Mouse (Mus musculus) layer of hippocampus, postnatal 14 days (tissue): ENCODE measurements at regions not wholly inside any gene's neighbourhood (a gene's known extent, or its start where the extent isn't known, plus 50 kb on each side); places are given as distances from the start of the nearest gene placed in this dataset.

ENCODE experiments used
- DNase-seq, 2 experiments: peaks; one replicate each; pipeline ENCODE4 v3.0.0; 2021 to 2022; ENCODE audit warnings: low spot score in 2 of 2, mixed read lengths in 1 of 2

DNA sequence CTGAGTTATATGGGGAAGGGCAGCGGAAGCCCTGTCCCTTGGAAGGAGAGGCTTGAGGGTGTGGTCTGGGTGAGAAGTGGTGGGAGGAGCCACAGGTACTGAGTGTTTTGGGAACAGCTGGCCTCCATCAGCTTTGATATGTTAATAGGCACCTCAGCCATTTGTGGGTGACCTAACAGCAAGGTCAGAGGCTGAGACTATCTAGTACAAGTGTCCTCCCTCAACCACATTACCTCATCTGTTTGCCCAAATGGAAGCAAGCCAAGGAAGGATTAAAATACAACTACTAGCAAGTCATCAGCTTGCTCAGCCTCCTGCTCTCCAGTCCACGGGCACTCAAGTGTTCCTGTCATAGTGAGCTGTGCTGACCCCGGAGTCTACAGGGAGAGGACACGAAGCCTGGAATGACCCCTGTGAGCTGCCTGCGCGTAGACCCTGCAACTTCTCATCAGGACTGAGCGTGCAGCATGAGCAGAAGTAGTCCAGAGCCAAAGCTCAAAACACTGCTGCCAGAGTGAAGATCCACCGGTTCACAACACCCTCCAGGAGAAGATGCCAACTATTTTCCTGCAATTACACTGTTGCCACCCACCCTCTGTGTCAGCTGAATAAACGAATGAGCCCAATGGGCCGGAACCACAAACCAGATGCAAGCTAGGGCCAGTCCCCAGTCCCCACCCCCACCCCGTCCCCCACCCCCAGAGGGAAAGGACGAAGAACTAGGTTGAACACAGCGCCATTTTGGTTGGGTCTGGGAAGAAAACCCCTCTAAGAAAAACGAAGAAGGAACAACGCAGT lies 239.6 kb downstream of the Qk start:
- no peak for DNase-seq

DNA sequence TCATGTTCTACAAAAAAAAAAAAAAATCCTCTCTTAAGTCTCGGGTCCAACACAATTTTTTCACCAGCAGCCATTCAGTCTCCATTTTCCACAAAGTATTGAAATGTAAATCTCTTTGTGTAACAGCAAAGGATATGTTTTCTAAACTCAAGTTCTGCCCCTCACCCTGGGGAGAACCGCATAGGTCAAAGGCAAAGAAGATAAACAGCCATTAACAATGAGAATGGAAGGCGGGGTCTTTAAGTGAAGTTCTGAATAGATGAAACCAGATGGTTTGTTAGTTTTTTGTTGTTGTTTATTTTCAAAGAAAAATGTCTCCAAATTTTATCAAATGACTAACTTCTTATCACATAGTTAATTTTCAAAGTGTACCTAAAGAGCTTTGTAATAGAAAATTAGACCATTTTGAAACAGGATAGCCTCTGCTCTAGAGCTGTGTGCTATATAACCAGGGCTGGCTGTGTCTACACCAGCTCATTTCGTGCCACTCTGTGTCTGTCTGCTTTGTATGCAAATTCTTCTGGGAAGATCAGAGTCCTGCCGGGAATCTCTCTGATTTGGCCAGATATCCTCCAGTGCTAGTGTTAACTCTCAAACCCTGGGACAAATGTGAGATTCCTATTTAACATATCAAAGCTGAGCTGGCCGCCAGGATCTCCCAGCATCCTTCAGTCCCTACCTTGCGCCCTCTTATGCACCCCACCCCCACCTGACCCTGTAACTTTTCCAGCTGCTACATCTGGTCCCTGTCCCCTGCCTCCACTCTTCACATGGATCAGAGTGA lies 240.9 kb downstream of the Qk start:
- DNase-seq: no peak

DNA sequence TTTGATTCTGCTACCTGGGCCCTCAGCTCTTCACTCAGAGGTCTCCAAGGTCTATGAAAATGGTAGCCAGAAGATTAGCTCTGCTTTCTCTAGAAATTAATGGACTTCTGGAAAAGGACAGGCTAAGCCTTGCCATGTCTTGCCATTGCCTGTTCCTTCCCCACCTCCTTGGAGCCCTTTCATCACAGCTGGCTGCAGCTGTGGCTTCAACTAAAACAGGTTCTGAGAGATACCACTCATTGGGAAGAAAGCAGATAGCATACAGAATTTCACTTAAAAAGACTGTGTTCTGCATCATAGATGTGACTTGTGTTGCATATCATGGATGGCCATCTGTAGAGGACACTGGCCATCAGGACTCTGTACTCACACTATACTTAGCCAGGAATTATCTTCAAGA lies 246.4 kb downstream of the Qk start:
- DNase-seq: no peak

DNA sequence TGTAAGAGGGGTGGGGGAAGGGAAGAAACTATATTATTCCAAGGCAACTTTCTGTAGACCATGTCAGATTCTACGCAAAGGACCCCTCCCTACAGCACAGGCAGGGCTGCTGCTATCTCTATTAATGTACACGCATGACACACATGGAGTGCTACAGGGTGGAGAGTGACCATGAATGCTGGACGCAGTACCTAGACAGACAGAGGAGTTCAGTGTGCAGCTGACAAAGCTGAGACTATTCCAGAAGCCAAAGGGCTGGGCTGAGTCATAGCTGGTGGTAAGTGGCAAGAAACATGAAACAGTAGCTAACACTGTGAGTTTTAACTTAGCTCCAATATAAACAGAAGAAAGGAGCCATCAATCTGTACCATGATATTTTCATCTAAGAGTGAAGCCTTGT lies 250.4 kb downstream of the Qk start:
- DNase-seq: no peak

DNA sequence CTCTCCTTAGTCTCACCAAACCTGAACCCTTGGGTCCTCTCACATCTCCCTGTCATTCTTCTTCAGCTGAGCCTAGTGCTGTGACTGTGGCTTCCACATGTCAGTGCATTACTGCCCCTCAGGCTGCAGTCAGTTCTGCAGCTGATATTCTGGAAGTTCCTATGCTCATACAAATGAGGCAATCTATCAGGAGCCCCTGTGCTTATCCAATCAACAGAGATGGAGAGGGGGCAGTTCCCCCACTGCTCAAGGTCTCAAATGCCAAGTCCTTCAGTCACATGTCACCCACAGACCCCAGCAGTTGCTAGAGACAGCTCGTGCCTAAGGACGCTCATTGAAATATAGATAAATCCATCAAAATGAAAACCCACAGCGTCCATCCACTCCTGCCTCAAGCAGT lies 254.5 kb downstream of the Qk start:
- DNase-seq: no peak

DNA sequence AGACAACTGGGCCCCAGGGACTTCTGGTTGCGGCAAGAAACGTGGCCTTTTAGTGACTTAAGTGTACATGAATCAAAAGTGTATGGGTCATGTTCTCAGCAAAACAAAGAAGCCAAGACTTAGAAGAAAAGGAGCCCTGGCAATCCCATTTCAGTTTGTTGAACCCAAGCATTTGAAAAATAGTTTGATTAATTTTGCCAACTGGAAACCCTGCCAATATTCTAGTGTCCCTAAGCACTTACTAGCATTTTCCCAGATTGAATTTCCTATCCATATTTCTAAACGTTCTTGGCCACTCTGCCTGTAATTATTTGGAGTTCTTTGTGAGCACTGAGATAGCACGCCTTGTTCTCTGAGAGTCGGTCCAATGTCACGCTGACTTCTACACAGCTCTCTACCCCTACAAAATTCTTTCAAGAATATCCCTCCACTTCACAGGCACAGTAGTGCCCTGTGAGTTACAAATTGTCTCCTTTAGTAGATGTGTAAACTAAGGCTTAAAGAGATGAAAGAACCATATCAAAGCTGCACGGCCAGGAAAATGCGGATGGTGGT lies 257.0 kb downstream of the Qk start:
- DNase-seq: no peak

DNA sequence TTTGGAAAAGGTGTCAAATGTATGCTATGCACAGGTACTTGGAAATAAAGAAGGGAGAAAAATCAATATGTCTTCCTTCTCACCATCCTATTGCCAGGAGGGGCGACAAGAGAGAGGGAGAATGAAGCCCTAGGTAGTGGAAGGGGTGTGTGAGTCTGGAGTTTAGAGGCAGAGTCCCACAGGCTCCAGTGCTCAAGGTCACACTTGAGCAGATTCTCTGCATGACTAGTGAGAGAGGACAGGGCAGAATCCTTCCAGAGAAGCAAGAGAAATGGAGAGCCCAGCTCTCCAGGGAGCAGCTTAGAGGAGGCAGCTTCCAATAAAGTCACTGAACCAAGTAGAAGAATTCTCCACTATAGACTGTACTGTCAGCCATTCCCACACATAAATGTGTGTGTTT lies 261.9 kb downstream of the Qk start:
- DNase-seq: no peak

DNA sequence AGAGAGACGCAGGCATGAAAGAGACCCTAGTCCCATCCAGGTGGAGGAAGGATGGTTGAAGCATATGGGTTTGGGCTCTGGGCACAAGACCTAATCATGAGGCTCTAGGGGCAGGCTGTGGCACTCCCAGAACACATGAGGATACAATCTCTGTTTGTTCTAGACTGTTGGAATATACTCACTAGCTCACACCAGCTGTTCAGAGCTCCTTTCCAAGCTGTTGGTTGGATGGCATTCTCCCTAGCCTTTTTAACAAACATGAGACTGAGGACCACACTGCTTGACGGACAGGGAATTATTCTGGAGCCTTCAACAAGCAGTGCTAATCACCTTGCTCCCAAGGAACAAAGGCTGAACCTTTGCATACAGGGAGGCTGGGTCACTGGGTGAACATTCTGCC lies 263.6 kb downstream of the Qk start:
- peak; percentile 41 to 66 for DNase-seq

DNA sequence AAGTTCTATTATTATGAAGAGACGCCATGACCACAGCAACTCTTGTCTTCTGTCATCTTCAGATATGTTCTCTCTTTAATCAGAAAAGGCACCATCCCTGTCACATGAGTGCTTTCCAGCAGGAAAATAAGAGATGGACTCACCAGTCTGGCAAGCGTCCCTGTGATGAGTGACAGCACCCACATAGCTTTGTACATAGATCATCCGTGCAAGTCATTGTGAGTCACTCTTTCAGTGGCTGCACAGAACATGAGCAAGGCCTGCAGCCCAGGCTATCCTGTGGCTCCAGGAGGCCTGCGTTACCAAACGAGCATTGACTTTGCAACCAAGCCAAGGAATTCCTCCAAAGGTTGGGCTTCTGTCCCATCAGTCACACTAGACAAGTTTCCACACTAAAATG lies 265.3 kb downstream of the Qk start:
- DNase-seq: no peak

DNA sequence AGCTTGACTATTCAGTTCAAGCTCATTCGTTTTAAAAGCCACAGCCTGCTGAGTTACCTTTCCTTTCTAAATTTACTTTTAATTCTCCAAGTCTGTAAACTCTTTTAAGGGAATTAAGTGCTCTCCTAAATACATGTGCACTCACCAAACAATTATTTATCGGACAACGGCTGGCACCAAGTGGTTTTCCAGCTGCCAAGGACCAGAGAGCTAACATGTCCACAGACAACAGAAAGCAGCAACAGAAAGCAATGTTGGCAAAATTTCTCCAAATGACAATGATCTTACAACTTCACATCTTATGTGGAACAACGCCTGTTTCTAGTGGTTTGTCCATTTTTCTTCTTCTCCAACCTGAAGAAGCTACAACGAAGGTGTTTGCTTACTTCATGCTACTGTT lies 275.3 kb downstream of the Qk start:
- DNase-seq: no peak

DNA sequence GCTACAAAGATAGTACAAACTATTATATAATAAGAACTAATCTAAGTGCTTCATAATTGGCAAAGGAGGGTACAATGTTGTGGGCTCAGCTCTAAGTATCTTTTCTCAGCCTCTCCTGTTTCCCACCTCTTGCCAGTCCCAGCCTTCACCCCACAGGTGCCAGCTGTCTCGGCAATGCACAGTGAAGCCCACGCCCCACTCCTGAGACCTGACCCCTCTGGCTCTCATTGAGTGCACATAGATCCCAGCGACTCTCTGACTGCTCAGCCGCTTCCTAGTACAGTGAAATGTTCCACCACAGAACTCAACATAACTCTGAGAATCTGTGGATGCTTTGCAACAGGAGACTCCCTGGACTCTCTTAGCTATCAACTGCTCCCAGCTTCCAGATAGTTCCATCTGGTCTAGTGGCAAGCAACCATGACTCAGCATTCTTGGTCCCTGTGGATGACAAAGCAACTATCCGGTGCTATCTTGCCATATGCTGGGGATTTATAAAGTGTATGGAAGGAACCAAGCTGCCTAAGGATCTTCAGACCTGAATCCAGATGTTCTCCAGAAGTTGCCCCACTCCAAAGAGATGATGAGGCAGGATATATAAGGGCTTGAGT lies 277.5 kb downstream of the Qk start:
- DNase-seq: no peak

DNA sequence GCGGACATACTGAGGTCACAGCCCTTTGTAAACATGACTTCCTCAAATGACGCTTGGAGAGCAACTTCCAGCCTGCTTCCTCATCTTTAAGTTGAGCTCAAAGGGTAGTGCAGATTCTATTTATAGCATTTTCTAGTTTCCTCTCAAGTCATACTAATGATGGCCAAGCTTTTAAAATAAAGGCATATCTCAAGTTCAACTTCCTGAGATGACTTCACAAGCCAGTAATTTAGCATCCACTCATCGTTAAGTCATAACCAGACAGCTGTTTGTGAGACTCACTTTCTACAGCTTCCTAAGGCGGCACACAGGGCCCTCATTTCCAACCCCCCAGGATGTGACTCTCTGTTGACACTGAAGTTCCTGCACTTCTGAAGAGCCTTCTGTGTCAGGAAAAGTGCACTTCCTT lies 278.7 kb downstream of the Qk start:
- no peak for DNase-seq

DNA sequence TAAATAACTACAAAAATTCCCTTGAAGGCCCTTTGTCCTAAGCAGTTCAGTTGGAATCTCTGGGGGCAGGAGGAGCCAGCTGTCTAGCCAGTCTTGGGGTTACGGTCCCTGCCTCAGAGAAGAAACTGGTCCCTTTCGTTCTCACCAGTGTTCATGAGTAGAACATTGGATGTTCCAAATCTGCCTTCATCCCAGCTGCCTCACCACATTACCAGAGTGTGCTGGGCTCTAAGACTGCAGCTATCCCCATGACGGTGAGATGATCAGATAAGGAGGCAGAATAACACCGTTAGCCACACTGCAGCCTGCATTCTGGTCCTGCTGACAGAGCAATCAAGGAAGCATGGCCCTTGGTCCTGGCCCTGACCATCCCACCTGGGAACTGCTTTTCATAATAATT lies 279.3 kb downstream of the Qk start:
- no peak for DNase-seq

DNA sequence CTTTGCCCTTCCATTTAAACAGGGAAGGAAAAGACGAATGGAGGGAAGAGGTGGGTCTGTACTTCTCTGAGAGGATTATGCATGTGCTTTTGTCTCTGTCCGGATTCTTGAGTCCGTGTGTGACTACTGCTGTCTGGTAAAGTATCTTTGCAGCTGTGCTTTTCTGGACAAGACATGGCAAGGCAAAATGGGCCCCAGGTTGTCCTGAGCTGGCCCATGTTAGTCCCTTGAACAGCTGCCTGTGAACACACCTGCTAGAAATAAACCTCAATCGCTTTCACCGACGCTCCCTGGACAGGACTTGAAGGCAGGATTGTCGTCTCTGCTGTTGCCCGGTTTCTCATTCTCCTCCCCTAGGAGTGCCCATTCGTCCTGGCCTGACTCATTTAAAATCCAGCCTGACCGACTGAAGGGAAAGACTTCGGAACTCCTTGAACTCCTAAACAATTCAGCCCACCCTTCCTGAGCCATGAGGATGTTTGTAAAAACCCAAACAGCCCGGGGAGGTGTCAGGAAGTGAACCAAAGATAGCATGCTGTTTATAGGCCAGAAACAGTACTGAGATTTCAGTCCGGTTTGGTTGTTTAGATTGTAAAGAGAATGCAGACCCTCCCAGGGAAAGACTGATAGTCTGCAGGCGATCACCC lies 281.7 kb downstream of the Qk start:
- DNase-seq: no peak

DNA sequence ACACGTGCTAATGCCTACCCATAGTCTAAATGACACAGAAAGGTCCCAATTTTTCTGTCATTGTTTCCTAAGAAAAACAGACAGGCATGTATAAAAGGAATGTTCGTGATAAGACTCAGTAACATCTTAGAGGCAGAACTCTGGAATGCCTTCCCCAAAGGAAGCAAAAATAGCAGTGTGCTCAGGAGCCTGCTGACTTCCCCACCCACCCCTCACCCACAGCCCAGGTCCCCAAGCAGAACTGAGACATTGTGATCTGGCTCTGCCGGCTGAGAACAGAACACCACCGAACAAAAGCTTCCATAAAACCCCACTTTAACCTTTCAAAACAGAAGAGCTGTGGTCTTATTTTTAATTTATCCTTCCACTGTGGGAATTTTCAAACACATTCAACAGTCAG lies 286.1 kb downstream of the Qk start:
- no peak for DNase-seq

DNA sequence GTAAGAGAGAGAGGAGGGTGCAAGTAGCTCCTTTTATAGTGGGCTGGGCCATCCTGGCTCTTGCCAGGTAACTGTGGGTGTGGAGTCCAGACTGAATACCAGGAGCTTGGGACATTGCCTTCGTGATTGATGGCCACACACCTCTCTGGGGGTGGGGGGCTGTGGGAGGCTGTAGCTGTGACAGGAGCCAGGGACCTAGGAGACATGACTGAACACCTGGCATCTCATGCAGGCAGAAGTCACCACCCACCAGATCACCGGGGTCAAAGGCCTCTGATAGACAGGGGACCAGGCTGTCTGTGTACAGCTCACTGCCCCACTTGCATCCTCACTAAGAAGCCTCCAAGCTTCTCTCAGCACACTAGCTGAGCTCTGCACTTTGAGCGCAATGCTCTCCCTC lies 288.6 kb downstream of the Qk start:
- no peak for DNase-seq

DNA sequence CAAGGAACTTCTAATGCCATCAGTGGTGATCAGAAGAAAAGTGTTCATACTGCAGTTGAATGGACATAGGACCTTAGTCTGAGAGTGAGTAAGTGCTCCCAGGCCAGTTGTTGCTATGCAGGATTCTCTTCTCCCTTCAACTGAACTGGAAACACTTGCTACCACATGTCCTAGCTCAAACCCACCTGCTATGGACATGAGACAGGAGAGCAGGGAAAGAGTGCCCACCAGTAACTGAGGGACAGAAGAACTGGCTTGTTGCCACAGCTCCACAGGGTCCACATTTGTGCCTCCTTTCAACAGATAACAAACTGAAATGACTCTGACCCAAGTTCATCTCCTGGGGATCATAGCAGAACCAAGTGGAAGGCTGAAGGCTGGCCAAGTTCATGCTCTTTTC lies 292.9 kb downstream of the Qk start:
- DNase-seq: no peak

DNA sequence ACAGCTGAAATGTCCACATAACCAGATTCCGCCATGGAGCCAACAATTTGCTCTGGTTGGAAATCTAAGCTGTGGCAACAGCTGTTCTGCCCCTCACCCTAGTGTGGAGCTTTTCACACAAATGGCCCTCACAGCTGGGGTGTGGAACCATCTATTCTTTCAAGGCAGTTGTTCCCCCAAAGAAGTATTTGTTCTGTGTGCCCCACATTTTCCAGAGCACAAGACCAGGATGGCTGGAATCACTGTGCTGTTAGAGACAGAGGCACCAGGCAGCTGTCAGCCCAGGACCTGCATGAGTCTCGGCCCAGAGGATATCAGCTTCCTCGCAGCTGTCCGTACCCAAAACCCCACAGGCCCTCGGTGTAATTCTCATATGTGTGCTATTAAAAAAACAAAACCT lies 294.4 kb downstream of the Qk start:
- DNase-seq: no peak

DNA sequence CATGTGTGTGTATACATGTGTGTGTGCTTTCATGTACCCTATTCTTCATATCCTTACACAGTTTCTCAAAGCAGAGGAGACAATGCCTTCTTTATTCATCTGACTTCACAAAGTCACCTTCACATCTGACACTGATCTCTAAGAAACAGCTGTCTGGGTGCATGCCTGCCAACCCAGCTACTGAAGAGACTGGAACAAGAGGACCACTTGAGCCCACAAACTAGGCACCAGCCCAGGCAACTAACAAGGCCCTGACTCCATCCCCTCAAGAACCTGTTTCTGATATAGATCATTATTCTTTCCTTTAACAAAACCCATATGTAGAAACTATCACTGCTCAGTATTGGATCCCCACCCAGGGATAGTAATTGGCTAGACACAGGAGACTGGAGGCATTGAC lies 295.3 kb downstream of the Qk start:
- no peak for DNase-seq

DNA sequence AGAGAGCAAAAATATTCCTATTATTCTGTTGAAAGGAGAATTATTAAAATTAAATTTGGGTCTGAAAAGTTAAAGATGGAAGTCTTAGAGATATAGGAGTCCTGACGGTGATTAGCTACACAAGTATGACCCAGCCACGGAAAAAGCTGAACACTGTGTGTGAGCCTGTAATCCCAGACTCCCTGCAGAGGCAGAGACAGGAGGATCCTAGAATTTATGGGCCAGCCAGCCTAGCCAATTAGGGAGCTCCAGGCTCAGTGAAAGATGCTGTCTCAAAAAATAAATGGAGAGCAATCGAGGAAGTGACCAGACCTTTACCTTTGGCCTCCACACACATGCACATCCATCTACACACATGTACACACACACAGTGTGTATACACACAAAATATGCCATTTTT lies 307.5 kb downstream of the Qk start:
- DNase-seq: no peak

DNA sequence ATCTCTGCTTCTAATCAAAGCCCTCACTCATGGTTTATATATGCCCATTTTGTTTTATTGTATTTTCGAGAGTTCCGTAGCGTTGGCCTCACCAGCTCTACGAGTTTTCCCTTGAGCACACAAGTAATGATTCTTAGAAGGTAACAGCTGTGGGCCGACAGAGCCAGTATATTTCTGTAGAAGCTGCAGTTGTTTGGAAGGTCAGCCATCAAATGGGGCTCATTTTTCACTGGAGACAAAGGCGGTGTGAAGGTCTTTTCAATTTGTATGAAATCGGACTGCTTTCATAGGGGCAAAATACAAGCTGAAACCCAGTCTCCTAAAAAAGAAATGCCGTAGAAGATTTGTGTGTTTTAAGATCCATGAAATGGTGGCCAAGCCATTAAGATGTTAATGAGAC lies 307.9 kb downstream of the Qk start:
- no peak for DNase-seq
